Mouse (Mus musculus) kidney, postnatal 36 days (tissue): ENCODE results near the gene Dhrs2.

ENCODE experiments used
- DNase-seq, 2 experiments: peaks; one replicate each; pipeline ENCODE4 v3.0.0; 2021 to 2022; ENCODE audit warnings: mixed read lengths in 2 of 2

Gene Dhrs2

GRCm38 (mm10) chr14:55221707-55222106, at the start of gene Dhrs2:
Gene Dhrs2, plus strand, starts transcription at chr14:55222007.
- DNase-seq: no peak

- DNase-seq: no peak
Observed at GRCm38 (mm10) chr14:55174164-55174563, 47.6 kb upstream of the Dhrs2 start.

- DNase-seq: peak; percentile 45 to 83
Observed at GRCm38 (mm10) chr14:55177274-55177673, 44.5 kb upstream of the Dhrs2 start.

- no peak for DNase-seq
Observed at GRCm38 (mm10) chr14:55180951-55181350, 40.9 kb upstream of the Dhrs2 start.

GRCm38 (mm10) chr14:55183231-55183630, 38.6 kb upstream of the Dhrs2 start:
- DNase-seq: no peak

- no peak for DNase-seq
Observed at GRCm38 (mm10) chr14:55184640-55185145, 37.1 kb upstream of the Dhrs2 start.

GRCm38 (mm10) chr14:55188491-55188890, 33.3 kb upstream of the Dhrs2 start:
- peak in 1 of 2 experiments; percentile 1 for DNase-seq

- DNase-seq: no peak
Observed at GRCm38 (mm10) chr14:55189351-55189769, 32.4 kb upstream of the Dhrs2 start.

GRCm38 (mm10) chr14:55193354-55193753, 28.5 kb upstream of the Dhrs2 start:
- no peak for DNase-seq

GRCm38 (mm10) chr14:55193876-55194635, 27.8 kb upstream of the Dhrs2 start:
- DNase-seq: peak; percentile 51 to 57

GRCm38 (mm10) chr14:55194786-55195185, 27.0 kb upstream of the Dhrs2 start:
- no peak for DNase-seq

- DNase-seq: no peak
Observed at GRCm38 (mm10) chr14:55197121-55197520, 24.7 kb upstream of the Dhrs2 start.

GRCm38 (mm10) chr14:55198187-55198586, 23.6 kb upstream of the Dhrs2 start:
- DNase-seq: no peak

- DNase-seq: no peak
Observed at GRCm38 (mm10) chr14:55204544-55204943, 17.3 kb upstream of the Dhrs2 start.

GRCm38 (mm10) chr14:55205045-55205750, 16.6 kb upstream of the Dhrs2 start:
- DNase-seq: no peak

GRCm38 (mm10) chr14:55208306-55208705, 13.5 kb upstream of the Dhrs2 start:
- no peak for DNase-seq

GRCm38 (mm10) chr14:55213621-55214020, 8.2 kb upstream of the Dhrs2 start:
- DNase-seq: no peak

- DNase-seq: peak; percentile 14 to 69
Observed at GRCm38 (mm10) chr14:55214507-55214906, 7.3 kb upstream of the Dhrs2 start.

- DNase-seq: no peak
Observed at GRCm38 (mm10) chr14:55223172-55223571, 1.4 kb downstream of the Dhrs2 start.

GRCm38 (mm10) chr14:55234639-55235038, 12.8 kb downstream of the Dhrs2 start:
- no peak for DNase-seq

GRCm38 (mm10) chr14:55236685-55237084, 14.9 kb downstream of the Dhrs2 start:
- DNase-seq: no peak

- DNase-seq: no peak
Observed at GRCm38 (mm10) chr14:55242664-55243063, 20.9 kb downstream of the Dhrs2 start.

GRCm38 (mm10) chr14:55247181-55247580, 25.4 kb downstream of the Dhrs2 start:
- no peak for DNase-seq

- peak in 1 of 2 experiments; percentile 9 for DNase-seq
Observed at GRCm38 (mm10) chr14:55248284-55248683, 26.5 kb downstream of the Dhrs2 start.
